Mouse (Mus musculus) midbrain, postnatal 0 days (tissue): ENCODE results near the gene Med26. TPM values are rescaled to one million over a fixed set of nuclear protein-coding genes. Genes with fewer than 3 reads are reported as not detected.

ENCODE experiments used
- ATAC-seq: fragments of 200-750 bp; cut with Nextera tagmentation; 2 replicates; pipeline ENCODE4 v1.8.0; 2017; ENCODE audit warnings: moderate number of reproducible peaks, mild to moderate bottlenecking, moderate TSS enrichment, moderate library complexity; ENCODE audit not compliant: low FRiP score
- DNase-seq: peaks from one replicate; pipeline ENCODE4 v3.0.0-alpha.2; 2015; ENCODE audit warnings: low spot score
- H3K27ac ChIP-seq: fragments of 300-500 bp; sonication (generic); 2 replicates; pipeline ENCODE4 v1.5.1; 2014; ENCODE audit warnings: low read depth, mild to moderate bottlenecking, low read length, mixed read lengths
- H3K27me3 ChIP-seq: fragments of 300-500 bp; sonication (generic); 2 replicates; pipeline ENCODE4 v1.6.1; 2014; ENCODE audit warnings: low read length, control low read depth, mixed read lengths; ENCODE audit not compliant: insufficient read depth
- H3K36me3 ChIP-seq: fragments of 300-500 bp; sonication (generic); 2 replicates; pipeline ENCODE4 v1.6.1; 2014; ENCODE audit warnings: low read length, control low read depth, mixed read lengths; ENCODE audit not compliant: insufficient read depth
- H3K4me1 ChIP-seq: fragments of 300-500 bp; sonication (generic); 2 replicates; pipeline ENCODE4 v1.6.1; 2014; ENCODE audit warnings: mild to moderate bottlenecking, control low read depth, antibody characterized with exemption, low read length, mixed read lengths; ENCODE audit not compliant: insufficient read depth
- H3K4me2 ChIP-seq: fragments of 300-500 bp; sonication (generic); 2 replicates; pipeline ENCODE4 v1.6.1; 2014; ENCODE audit warnings: low read depth, mild to moderate bottlenecking, low read length, mixed read lengths; ENCODE audit not compliant: poor library complexity, severe bottlenecking
- H3K4me3 ChIP-seq: fragments of 300-500 bp; sonication (generic); 2 replicates; pipeline ENCODE4 v1.5.1; 2014; ENCODE audit warnings: low read depth, mild to moderate bottlenecking, low read length, moderate library complexity
- H3K9ac ChIP-seq: fragments of 300-500 bp; sonication (generic); replicated peaks from 2 replicates; pipeline ENCODE4 v1.6.1; 2014; ENCODE audit warnings: mild to moderate bottlenecking, low read length, moderate library complexity, mixed read lengths; ENCODE audit not compliant: poor library complexity, severe bottlenecking
- H3K9me3 ChIP-seq: fragments of 300-500 bp; sonication (generic); 2 replicates; pipeline ENCODE4 v1.6.1; 2016; ENCODE audit warnings: low read length, control low read depth
- CTCF ChIP-seq: IDR thresholded peaks from 2 replicates; pipeline ENCODE4 v1.5.1; 2016; ENCODE audit warnings: antibody characterized with exemption, mild to moderate bottlenecking
- WGBS: fragments of 180-500 bp; shearing (Covaris S2); extraction: QIAGEN DNeasy Blood & Tissue Kit; methylation state at CpG from one replicate; pipeline ENCODE4 v1.1.7; 2014; 5-methylcytosine and 5-hydroxymethylcytosine counted together
- polyA plus RNA-seq: library from polyadenylated mRNA; unstranded; fragments of >200 nt; fragmentation: Nextera tagmentation; extraction: Ambion mirVana; gene quantifications from 2 replicates; pipeline ENCODE4 v1.2.1, GENCODE M21; 2015
- total RNA-seq: library from RNA; depleted of rRNA; stranded (reverse); fragments of >200 nt; gene quantifications from 2 replicates; pipeline ENCODE4 v1.2.3, GENCODE M21; 2014

Med26 gene
- total and polyA plus RNA-seq, 2 experiments from 2014 or later: 17.8 to 19.1 TPM

DNA sequence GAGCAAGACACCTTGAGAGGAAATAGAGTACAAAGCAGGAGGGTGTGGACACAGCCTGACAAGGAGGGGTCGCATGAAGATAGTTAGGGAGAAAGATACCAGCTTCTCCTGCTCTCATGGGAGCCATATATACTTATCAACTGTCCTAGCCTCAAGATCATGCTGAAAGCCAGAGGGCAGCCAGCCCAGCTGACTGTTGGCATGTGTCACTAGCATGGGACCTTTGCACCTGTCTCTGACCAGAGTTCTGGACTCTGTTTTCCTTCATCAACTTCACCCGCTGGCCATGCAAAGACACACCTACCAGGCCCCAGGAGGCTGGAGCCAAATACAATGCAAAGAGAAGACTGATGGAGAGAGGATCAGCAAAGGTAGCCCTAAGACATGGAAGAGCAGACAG is 78.8 kb downstream of the Med26 start:
- Histone ChIP-seq H3K9me3 (no peaks in the 10 kb centered on the region), H3K27ac (no peak overlapping the region), H3K4me1 (no peaks in the 10 kb centered on the region; the same call in 1 of the 2 replicates), H3K4me2 (no peak overlapping the region), H3K9ac (no peak overlapping the region), H3K36me3 (peaks cover 73% of the 10 kb centered on the region), H3K27me3 (no peaks in the 10 kb centered on the region), H3K4me3 (no peak overlapping the region)
- WGBS: 94% methylated on average over 2 of the region's 2 CpGs
- no peak for ATAC-seq
- TF ChIP-seq CTCF: no peak
- DNase-seq: no peak

DNA sequence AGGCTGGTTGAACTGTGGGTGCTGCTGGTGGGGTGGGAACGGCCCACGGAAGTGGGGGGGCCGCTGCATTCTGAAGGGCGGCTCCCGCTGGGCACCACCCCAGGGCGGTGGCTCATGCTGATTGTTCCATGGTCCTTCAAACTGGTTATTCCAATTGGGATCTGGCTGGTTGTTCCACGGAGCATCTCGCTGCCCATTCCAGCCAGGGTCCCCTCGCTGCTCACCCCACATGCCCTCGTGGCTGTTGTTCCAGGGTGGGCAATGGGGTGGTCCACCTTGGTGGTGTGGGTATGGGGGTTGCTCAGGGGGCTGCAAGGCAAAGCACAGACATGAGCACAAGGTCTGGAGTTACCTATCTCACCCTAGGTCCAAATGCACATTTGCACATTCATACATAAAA is 83.9 kb downstream of the Med26 start:
- ATAC-seq: no peak
- no peaks in the 10 kb centered on the region for H3K27me3 ChIP-seq
- H3K9me3 ChIP-seq: no peaks in the 10 kb centered on the region
- H3K4me3 ChIP-seq: no peak overlapping the region
- WGBS: 94% methylated on average over 10 of the region's 10 CpGs
- no peaks in the 10 kb centered on the region for H3K4me1 ChIP-seq
- TF ChIP-seq CTCF: no peak
- H3K4me2 ChIP-seq: no peak overlapping the region
- no peak overlapping the region for H3K27ac ChIP-seq
- no peak overlapping the region for H3K9ac ChIP-seq
- H3K36me3 ChIP-seq: peaks cover 91% of the 10 kb centered on the region
- no peak for DNase-seq

DNA sequence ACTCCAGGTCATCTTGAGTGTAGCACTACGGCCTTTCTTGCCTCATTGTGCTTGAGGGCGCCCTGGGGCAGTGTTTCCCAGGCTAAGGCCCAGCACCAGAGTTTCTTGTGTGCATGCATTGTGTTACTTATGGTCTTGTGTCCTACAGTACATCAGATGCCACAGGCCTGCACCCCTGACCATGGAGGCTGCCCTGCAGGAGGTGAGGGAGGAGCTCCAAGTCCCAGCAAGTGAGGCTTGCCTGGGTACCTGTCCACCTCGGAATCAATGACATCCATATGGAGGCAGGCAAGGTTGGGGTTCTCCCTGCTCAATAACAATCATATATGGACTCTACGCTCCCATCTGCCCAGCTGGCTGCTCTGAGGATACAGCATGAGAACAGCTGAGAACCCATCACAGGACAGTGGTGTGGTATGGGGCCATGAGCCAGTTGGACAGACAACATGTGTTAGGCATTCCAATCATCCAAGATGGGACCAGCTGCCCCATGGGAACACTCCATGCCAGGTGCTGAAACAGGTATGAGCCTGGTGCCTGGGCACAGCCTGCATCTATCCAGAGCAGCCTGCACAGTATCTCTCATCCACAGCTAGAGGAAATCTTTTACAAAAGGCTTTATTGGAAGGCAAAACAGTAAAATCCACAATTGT is 88.1 kb downstream of the Med26 start:
- H3K27me3 ChIP-seq: no peaks in the 10 kb centered on the region
- no peak overlapping the region for H3K27ac ChIP-seq
- H3K36me3 ChIP-seq: peaks cover 70% of the 10 kb centered on the region
- no peak overlapping the region for H3K4me3 ChIP-seq
- DNase-seq (no peak), ATAC-seq (no peak)
- WGBS: 94% methylated on average over 4 of the region's 4 CpGs
- no peak overlapping the region for H3K9ac ChIP-seq
- H3K9me3 ChIP-seq: no peaks in the 10 kb centered on the region
- H3K4me1 ChIP-seq: no peaks in the 10 kb centered on the region
- TF ChIP-seq CTCF: no peak
- H3K4me2 ChIP-seq: no peak overlapping the region

DNA sequence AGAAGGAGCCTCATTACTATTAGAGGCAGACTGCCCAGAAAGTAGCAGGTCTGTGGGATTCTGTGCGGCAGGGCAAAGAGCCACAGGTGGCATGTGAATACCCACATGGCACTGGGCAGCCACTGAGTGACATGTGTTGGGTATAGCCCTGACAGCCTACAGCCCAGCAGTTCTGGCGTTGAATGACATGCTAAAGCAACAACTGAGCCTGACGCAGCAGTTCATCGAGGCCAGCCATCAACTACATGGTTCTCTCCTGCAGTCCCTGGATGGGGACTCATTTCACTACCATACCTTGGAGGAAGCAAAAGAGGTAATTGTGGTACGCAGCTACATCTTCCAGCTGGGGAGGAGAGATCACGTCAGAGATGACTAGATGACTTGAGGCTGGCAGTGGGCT is 89.6 kb downstream of the Med26 start:
- no peaks in the 10 kb centered on the region for H3K4me1 ChIP-seq
- WGBS: 93% methylated on average over 6 of the region's 6 CpGs
- H3K4me3 ChIP-seq: no peak overlapping the region
- H3K9ac ChIP-seq: no peak overlapping the region
- no peaks in the 10 kb centered on the region for H3K27me3 ChIP-seq
- TF ChIP-seq CTCF: no peak
- DNase-seq: no peak
- H3K9me3 ChIP-seq: no peaks in the 10 kb centered on the region
- H3K27ac ChIP-seq: no peak overlapping the region
- ATAC-seq: no peak
- no peak overlapping the region for H3K4me2 ChIP-seq
- peaks cover 68% of the 10 kb centered on the region for H3K36me3 ChIP-seq

DNA sequence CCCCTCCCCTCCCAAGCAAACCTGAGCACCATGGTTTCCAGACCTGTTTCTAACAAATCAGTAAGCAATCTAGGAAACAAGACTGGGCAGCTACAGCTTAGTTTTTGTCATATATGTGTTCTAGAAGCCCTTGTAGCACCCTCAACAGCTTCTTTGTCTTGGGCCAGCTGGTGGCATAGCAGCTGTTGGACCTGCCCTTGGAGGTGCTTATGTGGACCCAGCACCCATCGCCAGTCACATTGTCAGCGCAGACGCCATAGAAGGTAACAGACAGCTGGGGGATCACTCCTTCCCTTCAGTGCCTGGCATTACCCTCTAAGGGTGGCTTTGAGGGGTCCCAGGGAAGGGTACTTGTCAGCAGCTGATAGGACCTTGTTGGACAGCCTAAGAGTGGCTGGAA is 90.3 kb downstream of the Med26 start:
- 96% methylated on average over 3 of the region's 3 CpGs for WGBS
- TF ChIP-seq CTCF: no peak
- H3K9ac ChIP-seq: no peak overlapping the region
- ATAC-seq (no peak), DNase-seq (no peak)
- no peak overlapping the region for H3K4me2 ChIP-seq
- H3K4me3 ChIP-seq: no peak overlapping the region
- H3K27me3 ChIP-seq: no peaks in the 10 kb centered on the region
- no peaks in the 10 kb centered on the region for H3K9me3 ChIP-seq
- H3K27ac ChIP-seq: no peak overlapping the region
- H3K36me3 ChIP-seq: peaks cover 64% of the 10 kb centered on the region
- no peaks in the 10 kb centered on the region for H3K4me1 ChIP-seq

DNA sequence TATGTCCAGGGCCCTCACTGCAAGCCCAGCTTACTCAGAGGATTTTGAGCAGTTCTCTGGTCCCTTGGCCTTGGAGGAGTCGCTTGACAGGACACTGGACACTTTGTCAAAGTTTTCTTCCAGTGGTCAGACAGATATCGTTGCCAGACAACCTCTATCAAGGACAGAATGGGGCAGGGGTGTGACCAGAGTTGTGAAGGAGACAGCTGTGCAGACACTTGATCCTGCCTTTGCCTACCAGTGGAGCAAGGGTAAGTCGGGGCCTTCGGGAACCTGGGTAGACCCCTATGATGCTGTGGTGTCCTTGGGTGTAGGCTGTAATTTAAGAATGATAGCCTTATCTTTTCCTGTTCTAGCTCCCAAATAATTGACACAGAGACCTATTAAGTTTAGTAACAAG is 92.8 kb downstream of the Med26 start:
- H3K4me3 ChIP-seq: no peak overlapping the region
- WGBS: 88% methylated on average over 4 of the region's 4 CpGs
- no peak overlapping the region for H3K4me2 ChIP-seq
- H3K27me3 ChIP-seq: no peaks in the 10 kb centered on the region
- ATAC-seq: no peak
- no peaks in the 10 kb centered on the region for H3K9me3 ChIP-seq
- H3K9ac ChIP-seq: no peak overlapping the region
- H3K4me1 ChIP-seq: no peaks in the 10 kb centered on the region
- H3K27ac ChIP-seq: no peak overlapping the region
- DNase-seq: no peak
- TF ChIP-seq CTCF: no peak
- H3K36me3 ChIP-seq: peaks cover 55% of the 10 kb centered on the region
